Mouse (Mus musculus) retina, postnatal 1 day (tissue): Measurements from ENCODE around the gene Rnf40.
"Not testable (repeated sequence)": the region's sequence is repeated elsewhere in the genome, so short reads cannot be mapped to it uniquely, and the experiment has no call there.

Source experiments
- DNase-seq: peaks from one replicate; pipeline ENCODE4 v3.0.0-alpha.2; 2012

The Rnf40 gene

DNA sequence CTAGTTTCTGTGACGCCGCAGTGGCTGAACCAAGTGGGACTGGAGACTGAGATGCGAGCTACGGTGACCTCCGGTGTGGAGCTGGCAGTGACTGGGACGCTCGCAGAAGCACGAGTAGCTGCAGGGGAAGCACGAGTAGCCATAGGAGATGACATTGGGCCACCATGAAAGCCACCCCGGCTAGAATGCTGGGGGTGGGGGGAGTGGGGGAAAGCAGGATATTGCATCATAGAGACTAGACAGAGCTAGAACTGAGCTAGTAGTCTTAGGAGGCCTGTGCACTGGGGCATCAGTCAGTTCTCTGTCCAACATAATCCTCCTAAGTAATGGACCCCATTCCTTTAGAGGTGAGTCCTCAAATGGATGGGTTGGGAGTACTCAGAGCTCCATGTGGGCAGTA lies 15.7 kb downstream of the Rnf40 start:
- DNase-seq: no peak

DNA sequence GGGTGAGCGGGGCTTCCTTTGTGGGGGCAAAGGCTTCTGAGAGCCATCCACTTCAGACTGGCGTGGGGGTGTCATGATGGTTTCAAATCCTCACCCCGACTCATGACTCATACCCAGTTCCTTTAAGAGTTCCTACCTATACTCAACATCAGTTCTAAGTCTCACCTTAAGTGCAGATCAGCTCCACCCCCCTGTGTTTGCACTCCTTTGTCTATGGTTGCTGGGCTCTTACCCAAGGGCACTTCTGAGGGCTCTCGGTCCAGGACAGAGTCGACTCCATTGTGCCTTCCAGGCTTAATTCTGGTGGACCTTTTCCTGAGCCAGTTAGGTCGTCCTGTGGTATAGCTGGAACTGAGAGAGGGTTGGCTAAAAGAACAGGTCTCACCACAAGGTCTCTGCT lies 18.6 kb downstream of the Rnf40 start:
- DNase-seq: no peak

DNA sequence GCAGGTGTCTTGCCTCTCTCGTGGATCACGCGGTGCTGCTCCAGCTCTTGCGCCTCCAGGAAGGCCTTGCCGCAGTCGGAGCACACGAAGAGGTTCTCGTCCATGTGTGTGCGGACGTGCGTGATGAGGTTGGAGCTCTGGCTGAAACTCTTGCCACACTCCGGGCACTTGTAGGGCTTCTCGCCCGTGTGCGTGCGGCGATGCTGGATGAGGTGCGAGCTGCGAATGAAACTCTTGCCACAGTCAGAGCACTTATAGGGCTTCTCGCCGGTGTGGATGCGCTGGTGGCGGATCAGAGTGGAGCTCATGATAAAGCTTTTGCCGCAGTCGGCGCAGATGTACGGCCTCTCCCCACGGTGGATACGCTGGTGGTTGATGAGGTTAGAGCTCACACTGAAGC lies 22.4 kb downstream of the Rnf40 start:
- no peak for DNase-seq

DNA sequence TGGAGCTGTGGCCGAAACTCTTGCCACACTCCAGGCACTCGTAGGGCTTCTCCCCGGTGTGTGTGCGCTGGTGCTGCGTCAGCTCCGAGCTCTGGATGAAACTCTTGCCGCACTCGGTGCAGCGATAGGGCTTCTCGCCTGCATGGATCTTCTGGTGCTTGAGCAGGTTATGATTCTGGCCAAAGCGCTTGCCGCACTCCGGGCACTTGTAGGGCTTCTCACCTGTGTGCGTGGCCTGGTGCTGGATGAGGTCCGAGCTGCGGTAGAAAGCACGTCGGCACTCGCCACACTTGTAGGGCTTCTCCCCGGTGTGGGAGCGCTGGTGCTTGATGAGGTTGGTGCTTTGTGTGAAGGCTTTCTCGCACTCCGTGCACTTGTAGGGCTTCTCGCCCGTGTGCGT lies 23.0 kb downstream of the Rnf40 start:
- DNase-seq: no peak

DNA sequence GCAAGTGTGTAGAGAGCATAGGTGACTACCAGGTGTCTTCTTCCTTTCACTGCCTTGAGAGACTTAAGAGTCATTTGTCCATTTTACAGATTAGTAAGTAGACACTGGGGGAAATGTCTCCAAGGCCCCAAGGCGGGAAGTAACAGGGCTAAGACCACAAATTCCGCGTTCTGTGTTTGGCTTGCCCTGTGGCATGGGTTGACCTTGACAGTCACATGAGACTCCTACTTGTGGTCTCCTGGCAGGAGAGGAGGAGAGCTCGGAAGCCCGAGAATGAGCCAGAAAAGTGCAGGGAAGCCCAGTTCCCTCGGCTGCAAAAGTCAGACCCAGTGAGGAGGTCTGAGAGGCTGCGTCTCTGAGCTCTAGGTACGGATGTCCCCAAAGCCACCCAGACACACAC lies 24.9 kb downstream of the Rnf40 start:
- DNase-seq: no peak

DNA sequence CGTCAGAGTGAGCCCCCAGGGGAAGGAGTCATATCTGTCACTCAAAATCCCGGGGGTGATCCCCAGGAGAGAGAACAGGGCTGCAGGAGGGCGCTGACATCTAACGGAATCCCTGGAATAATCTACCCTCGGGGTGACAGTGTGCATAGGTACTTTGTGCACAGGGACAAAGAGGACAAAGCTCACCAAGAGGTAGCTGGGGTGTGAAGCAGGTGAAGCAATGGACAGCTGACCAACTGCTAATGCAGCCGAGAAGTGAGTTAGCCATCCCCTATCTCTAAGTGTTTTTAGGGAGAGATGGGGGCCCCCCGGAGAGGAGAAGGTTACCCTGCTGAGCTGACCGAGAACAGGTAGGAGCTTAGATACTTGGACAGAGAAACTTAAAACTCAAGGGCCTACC lies 25.5 kb downstream of the Rnf40 start:
- no peak for DNase-seq

DNA sequence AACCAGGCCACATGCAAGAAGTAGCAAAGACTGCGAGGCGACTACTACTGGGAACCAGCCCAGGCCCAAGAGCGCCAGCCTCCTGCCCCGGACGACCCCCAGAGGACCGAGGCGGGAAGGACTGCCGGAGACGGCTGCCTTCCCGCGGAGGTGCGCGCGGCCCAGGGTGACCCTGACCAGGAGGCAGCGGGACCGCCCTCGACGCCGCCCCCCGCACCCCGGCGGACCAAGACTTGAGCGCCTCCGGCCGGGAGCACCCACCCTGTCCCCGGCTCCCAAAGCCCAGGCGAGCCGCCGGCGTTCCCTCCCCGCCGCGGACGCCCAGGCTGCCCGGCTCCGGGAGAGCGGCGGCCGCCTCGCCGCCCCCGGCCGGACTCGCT lies 25.9 kb downstream of the Rnf40 start:
- peak; percentile 57 for DNase-seq

DNA sequence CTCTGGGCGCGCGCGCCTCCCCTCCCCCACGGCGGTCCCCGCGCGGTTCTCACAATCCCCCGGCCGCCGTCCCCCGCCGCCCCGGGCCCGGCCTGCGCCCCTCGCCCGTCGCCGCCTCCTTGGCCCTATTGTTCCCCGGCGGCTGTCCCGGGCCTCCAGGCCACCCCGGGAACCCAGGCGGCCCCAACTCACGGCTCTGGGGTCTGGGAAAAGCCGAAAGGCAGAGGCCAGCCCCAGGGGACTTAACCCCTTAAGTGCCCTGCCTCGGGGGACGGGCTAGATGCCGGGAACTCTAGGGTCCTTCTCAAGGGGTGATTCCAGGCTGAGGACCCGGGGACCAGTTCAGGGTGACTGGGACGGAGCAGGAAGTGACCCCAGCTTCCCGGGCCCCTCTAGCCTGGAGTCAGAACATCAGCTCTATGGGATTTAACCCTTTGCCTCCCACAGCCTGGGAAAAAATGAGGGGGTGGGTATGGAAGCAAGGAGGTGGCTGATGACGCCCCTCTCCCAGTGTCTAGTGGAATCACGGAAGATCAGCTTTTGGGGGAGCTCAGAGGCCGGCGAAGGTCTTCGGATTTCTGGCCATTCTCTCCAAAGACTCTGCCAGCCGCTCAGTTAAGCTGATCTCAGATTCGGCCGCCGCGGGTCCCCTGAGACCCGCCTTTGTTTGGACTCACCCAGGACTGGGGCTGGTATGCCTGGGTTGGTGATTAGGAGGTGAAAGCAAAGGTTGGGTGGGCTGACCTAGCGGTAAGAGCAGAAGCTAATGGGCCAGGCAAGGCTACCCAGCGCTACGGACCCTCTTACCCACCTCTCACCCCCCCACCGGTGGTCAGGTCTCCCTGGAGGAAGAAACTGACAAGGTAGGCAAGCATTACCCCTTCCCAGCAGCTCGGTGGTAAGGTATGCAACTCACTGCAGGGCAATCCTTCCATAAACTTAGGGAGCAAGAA lies 26.6 kb downstream of the Rnf40 start, which contains the start of gene Zfp629:
TSS of gene Zfp629 (minus strand) at position 907 of the 953 bp plus-strand sequence.
- peak; percentile 95 for DNase-seq

GRCm38 (mm10) chr7:127616336-127616735 lies 27.8 kb downstream of the Rnf40 start:
- DNase-seq: peak; percentile 6

GRCm38 (mm10) chr7:127616881-127617280 lies 28.3 kb downstream of the Rnf40 start:
- no peak for DNase-seq

- peak; percentile 76 for DNase-seq
Measured at GRCm38 (mm10) chr7:127617962-127618361, 29.4 kb downstream of the Rnf40 start.

- not testable (repeated sequence) for DNase-seq
Measured at GRCm38 (mm10) chr7:127618402-127618801, 29.8 kb downstream of the Rnf40 start.

- DNase-seq: no peak
Measured at GRCm38 (mm10) chr7:127626039-127626438, 37.5 kb downstream of the Rnf40 start.

- no peak for DNase-seq
Measured at GRCm38 (mm10) chr7:127626471-127626870, 37.9 kb downstream of the Rnf40 start.

DNA sequence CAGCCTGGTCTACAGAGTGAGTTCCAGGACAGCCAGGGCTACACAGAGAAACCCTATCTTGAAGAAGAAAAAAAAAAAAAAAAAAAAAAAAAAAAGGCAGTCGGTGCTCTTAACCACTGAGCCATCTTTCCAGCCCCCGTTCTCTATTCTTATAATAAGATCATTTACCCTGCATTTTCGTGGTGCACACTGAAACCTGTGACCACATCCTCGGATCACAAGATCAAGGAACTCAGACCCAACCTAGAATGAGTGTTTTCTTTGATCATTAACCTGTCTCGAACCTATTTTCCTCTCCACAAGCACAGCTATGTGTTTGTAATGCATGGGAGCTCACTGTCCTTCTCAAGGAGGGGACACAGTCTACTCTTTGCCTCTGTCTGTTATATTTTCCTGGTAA lies 40.1 kb downstream of the Rnf40 start:
- no peak for DNase-seq

- DNase-seq: no peak
Measured at GRCm38 (mm10) chr7:127631416-127631815, 42.8 kb downstream of the Rnf40 start.

DNA sequence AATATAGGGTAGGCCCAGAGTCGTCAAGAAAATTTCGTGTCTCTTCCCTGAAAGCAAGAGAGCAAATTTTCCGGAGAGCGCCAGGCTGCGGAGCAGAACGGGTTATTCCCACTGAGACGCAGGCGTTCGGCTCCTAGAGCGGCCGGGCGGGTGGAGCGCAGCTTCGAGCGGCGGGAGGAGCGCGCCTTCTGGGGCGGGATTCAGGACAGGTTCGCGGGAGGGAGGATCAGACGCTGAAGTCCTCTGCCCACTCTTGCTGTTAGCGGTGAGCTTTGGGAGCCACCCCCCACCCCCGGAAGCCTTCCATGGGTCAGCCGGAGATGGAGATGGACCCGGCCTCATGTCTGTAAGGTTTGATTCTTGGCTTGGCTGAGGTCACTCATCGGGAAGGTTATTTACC lies 48.4 kb downstream of the Rnf40 start:
- peak; percentile 88 for DNase-seq

DNA sequence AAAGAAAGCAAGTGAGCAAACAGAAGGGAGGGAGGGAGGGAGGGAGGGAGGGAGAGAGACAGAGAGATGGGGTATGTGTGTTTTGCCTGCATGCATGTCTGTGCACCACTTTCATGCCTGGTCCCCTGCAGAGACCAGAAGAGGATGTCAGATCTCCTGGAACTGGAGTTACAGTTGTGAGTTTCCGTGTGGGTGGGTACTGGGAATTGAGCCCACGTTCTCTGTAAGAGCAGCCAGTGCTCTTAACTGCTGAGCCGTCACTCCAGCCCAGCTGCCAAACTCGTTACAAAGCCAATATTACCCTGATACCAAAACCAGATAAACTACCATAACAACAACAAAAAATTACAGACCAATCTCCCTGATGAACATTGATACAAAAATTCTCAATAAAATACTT lies 52.7 kb downstream of the Rnf40 start:
- DNase-seq: no peak

DNA sequence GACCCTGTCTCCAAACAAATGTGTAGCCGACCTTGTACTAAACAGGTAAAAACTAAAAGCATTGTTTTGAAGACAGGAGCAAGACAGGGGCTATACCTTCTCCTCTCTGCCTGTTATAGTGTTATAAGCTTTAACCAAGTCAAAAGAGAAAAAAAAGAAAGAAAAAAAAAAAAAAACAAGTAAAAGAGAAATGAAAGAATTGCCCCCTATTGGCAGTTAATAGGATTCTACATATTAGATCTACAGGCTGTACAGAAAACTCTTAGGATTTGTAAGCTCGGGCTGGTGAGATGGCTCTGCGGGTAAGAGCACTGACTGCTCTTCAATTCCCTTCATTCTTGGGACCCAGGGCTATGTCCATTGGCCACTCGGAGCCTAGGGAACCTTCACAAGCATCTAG lies 53.7 kb downstream of the Rnf40 start:
- no peak for DNase-seq

- DNase-seq: no peak
Measured at GRCm38 (mm10) chr7:127646363-127646762, 57.8 kb downstream of the Rnf40 start.

DNA sequence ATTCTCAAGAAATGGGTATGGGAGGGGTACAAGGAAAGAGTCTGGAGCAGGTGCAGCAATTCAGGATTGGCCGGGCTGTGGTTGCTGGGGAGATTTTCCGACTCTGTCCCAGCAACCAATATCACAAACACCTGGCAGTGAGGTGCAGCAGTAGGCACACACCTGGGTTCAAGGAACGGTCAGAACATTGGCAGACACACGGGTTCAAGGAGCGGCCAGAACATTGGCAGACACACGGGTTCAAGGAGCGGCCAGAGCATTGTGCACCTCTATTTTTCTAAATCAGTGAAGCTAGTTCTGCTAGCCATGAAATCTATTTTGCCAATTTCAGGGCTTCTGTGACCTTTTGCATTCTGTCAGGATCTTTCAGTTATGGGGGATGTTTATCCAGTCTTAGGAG lies 59.0 kb downstream of the Rnf40 start:
- not testable (repeated sequence) for DNase-seq

- no peak for DNase-seq
Measured at GRCm38 (mm10) chr7:127648516-127649201, 60.1 kb downstream of the Rnf40 start.

DNA sequence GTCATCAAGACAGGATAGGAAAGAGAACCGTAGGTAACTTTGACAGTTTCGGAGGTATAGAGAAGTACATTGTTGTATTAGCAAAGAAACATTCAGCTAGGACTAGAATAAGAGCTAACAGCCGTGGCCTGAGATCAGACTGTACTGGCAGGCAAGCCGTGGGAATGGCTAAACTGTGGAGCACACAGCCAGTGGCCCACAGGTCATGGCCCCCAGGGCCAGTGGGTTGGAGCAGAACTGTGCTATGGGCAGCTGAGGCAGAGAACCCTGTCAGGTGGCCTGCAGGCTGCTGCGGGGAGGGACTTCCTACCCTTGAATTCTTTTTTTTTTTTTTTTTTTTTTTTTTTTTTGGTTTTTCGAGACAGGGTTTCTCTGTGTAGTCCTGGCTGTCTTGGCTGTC lies 60.6 kb downstream of the Rnf40 start:
- no peak for DNase-seq

- DNase-seq: no peak
Measured at GRCm38 (mm10) chr7:127651624-127652023, 63.1 kb downstream of the Rnf40 start.
